Mouse (Mus musculus) liver, embryonic 16.5 days (tissue): ENCODE measurements around the gene Ube2d1. TPM values are rescaled to one million over a fixed set of nuclear protein-coding genes. Genes with fewer than 3 reads are reported as not detected.

ENCODE experiments used
- ATAC-seq: fragments of 200-750 bp; cut with Nextera tagmentation; 2 replicates; pipeline ENCODE4 v1.8.0; 2017; ENCODE audit warnings: low read depth, mild to moderate bottlenecking, moderate number of reproducible peaks, moderate library complexity
- H3K27ac ChIP-seq: fragments of 300-500 bp; sonication (generic); 2 replicates; pipeline ENCODE4 v1.5.1; 2014; ENCODE audit warnings: mild to moderate bottlenecking, low read length
- H3K27me3 ChIP-seq: fragments of 300-500 bp; sonication (generic); 2 replicates; pipeline ENCODE4 v1.6.1; 2014; ENCODE audit warnings: low read depth, low read length, mixed read lengths; ENCODE audit not compliant: control insufficient read depth, insufficient read depth
- H3K36me3 ChIP-seq: fragments of 300-500 bp; sonication (generic); 2 replicates; pipeline ENCODE4 v1.6.1; 2014; ENCODE audit warnings: mild to moderate bottlenecking; ENCODE audit not compliant: control insufficient read depth, insufficient read depth
- H3K4me1 ChIP-seq: fragments of 300-500 bp; sonication (generic); 2 replicates; pipeline ENCODE4 v1.6.1; 2014; ENCODE audit warnings: low read depth, low read length, mixed read lengths; ENCODE audit not compliant: control insufficient read depth
- H3K4me2 ChIP-seq: fragments of 300-500 bp; sonication (generic); 2 replicates; pipeline ENCODE4 v1.6.1; 2014; ENCODE audit warnings: low read depth, low read length, mixed read lengths
- H3K4me3 ChIP-seq: fragments of 300-500 bp; sonication (generic); 2 replicates; pipeline ENCODE4 v1.5.1; 2014; ENCODE audit warnings: low read depth, mild to moderate bottlenecking, low read length
- H3K9ac ChIP-seq: fragments of 300-500 bp; sonication (generic); 2 replicates; pipeline ENCODE4 v1.6.1; 2014; ENCODE audit warnings: low read depth, low read length
- H3K9me3 ChIP-seq: fragments of 300-500 bp; sonication (generic); replicated peaks from 2 replicates; pipeline ENCODE4 v1.6.1; 2016; ENCODE audit warnings: low read length; ENCODE audit not compliant: control insufficient read depth
- WGBS: fragments of 180-500 bp; shearing (Covaris S2); extraction: QIAGEN DNeasy Blood & Tissue Kit; methylation state at CpG from one replicate; pipeline ENCODE4 v1.1.7; 2014; ENCODE audit not compliant: insufficient replicate concordance; 5-methylcytosine and 5-hydroxymethylcytosine counted together
- polyA plus RNA-seq: library from polyadenylated mRNA; unstranded; fragments of >200 nt; fragmentation: Nextera tagmentation; extraction: Ambion mirVana; gene quantifications from 2 replicates; pipeline ENCODE4 v1.2.1, GENCODE M21; 2015

Gene Ube2d1
- polyA plus RNA-seq, 1 experiment from 2014 or later: 6.5 TPM

- H3K4me2 ChIP-seq: no peak overlapping the region
- WGBS: 69% methylated on average over 5 of the region's 5 CpGs
- H3K27me3 ChIP-seq: no peaks in the 10 kb centered on the region
- no peaks in the 10 kb centered on the region for H3K4me1 ChIP-seq
- no peak overlapping the region for H3K27ac ChIP-seq
- H3K9ac ChIP-seq: no peak overlapping the region
- ATAC-seq: no peak
- no peak overlapping the region for H3K4me3 ChIP-seq
- H3K36me3 ChIP-seq: no peaks in the 10 kb centered on the region
- no peaks in the 10 kb centered on the region for H3K9me3 ChIP-seq
These were observed 33.2 kb downstream of the Ube2d1 start for GRCm38 (mm10) chr10:71251846-71252245.

- no peak overlapping the region for H3K4me3 ChIP-seq
- H3K9ac ChIP-seq: no peak overlapping the region
- H3K4me1 ChIP-seq: no peaks in the 10 kb centered on the region
- 69% methylated on average over 5 of the region's 5 CpGs for WGBS
- H3K27me3 ChIP-seq: no peaks in the 10 kb centered on the region
- H3K4me2 ChIP-seq: no peak overlapping the region
- no peak for ATAC-seq
- H3K9me3 ChIP-seq: no peaks in the 10 kb centered on the region
- no peak overlapping the region for H3K27ac ChIP-seq
- H3K36me3 ChIP-seq: no peaks in the 10 kb centered on the region
These were observed 33.8 kb downstream of the Ube2d1 start for GRCm38 (mm10) chr10:71251256-71251655.

GRCm38 (mm10) chr10:71250472-71250871 lies 34.6 kb downstream of the Ube2d1 start:
- WGBS: 75% methylated on average over 17 of the region's 17 CpGs
- no peak overlapping the region for H3K27ac ChIP-seq
- no peak overlapping the region for H3K4me2 ChIP-seq
- no peaks in the 10 kb centered on the region for H3K9me3 ChIP-seq
- H3K27me3 ChIP-seq: no peaks in the 10 kb centered on the region
- H3K9ac ChIP-seq: no peak overlapping the region
- H3K4me3 ChIP-seq: no peak overlapping the region
- H3K36me3 ChIP-seq: no peaks in the 10 kb centered on the region
- no peak for ATAC-seq
- H3K4me1 ChIP-seq: no peaks in the 10 kb centered on the region

- WGBS: 61% methylated on average over 10 of the region's 10 CpGs
These were observed 35.8 kb downstream of the Ube2d1 start for GRCm38 (mm10) chr10:71249086-71249880.

GRCm38 (mm10) chr10:71246956-71247355 lies 38.1 kb downstream of the Ube2d1 start:
- Histone ChIP-seq H3K27ac (no peak overlapping the region), H3K9me3 (no peaks in the 10 kb centered on the region), H3K4me3 (no peak overlapping the region), H3K9ac (no peak overlapping the region), H3K27me3 (no peaks in the 10 kb centered on the region), H3K4me2 (no peak overlapping the region), H3K4me1 (no peaks in the 10 kb centered on the region), H3K36me3 (no peaks in the 10 kb centered on the region)
- 16% methylated on average over 7 of the region's 7 CpGs for WGBS
- no peak for ATAC-seq

More at GRCm38 (mm10) chr10:71249086-71249880, 35.8 kb downstream of the Ube2d1 start:
- H3K4me1 ChIP-seq: no peaks in the 10 kb centered on the region
- H3K4me3 ChIP-seq: no peak overlapping the region
- no peak overlapping the region for H3K4me2 ChIP-seq
- H3K36me3 ChIP-seq: no peaks in the 10 kb centered on the region
- no peak overlapping the region for H3K9ac ChIP-seq
- ATAC-seq: no peak
- no peaks in the 10 kb centered on the region for H3K27me3 ChIP-seq
- no peak overlapping the region for H3K27ac ChIP-seq
- no peaks in the 10 kb centered on the region for H3K9me3 ChIP-seq

- H3K4me3 ChIP-seq: peak overlapping the region; percentile 1; the same call in 1 of the 2 replicates
- peaks cover 5% of the 10 kb centered on the region for H3K4me1 ChIP-seq
- 34% methylated on average over 6 of the region's 6 CpGs for WGBS
- no peak overlapping the region for H3K9ac ChIP-seq
- 0 out of 2 replicates have a peak overlapping the region, but pooled peaks have one; percentile 0 for H3K4me2 ChIP-seq
- no peak overlapping the region for H3K27ac ChIP-seq
- H3K27me3 ChIP-seq: no peaks in the 10 kb centered on the region
- H3K36me3 ChIP-seq: peaks cover 7% of the 10 kb centered on the region
- no peaks in the 10 kb centered on the region for H3K9me3 ChIP-seq
- no peak for ATAC-seq
These were observed 45.5 kb downstream of the Ube2d1 start for GRCm38 (mm10) chr10:71239479-71240120.

- no peak for ATAC-seq
- Histone ChIP-seq H3K36me3 (peaks cover 11% of the 10 kb centered on the region), H3K4me1 (peaks cover 5% of the 10 kb centered on the region), H3K4me3 (peak within 1 kb of the TSS; percentile 94), H3K27ac (peak within 1 kb of the TSS; percentile 81), H3K9me3 (no peaks in the 10 kb centered on the region), H3K9ac (peak within 1 kb of the TSS; percentile 90), H3K4me2 (peak within 1 kb of the TSS; percentile 78), H3K27me3 (no peaks in the 10 kb centered on the region)
- WGBS: 3% methylated on average over 7 of the region's 7 CpGs
These were observed 46.9 kb downstream of the Ube2d1 start, which contains the start of gene Tfam for GRCm38 (mm10) chr10:71238240-71238554. Tfam (minus strand) TSS chr10:71238280.

GRCm38 (mm10) chr10:71237516-71238239 lies 47.4 kb downstream of the Ube2d1 start:
- no peaks in the 10 kb centered on the region for H3K9me3 ChIP-seq
- ATAC-seq: peak; percentile 96
- peak overlapping the region; percentile 94 for H3K4me3 ChIP-seq
- no peaks in the 10 kb centered on the region for H3K27me3 ChIP-seq
- H3K9ac ChIP-seq: peak overlapping the region; percentile 90
- peaks cover 16% of the 10 kb centered on the region for H3K36me3 ChIP-seq
- under 1% methylated on average over 68 of the region's 68 CpGs for WGBS
- H3K4me1 ChIP-seq: peaks cover 5% of the 10 kb centered on the region
- peak overlapping the region; percentile 78 for H3K4me2 ChIP-seq
- H3K27ac ChIP-seq: peak overlapping the region; percentile 81
